Mouse (Mus musculus) G1E (cell line): ENCODE measurements at regions not wholly inside any gene's neighbourhood (a gene's known extent, or its start where the extent isn't known, plus 50 kb on each side); places are given as distances from the start of the nearest gene placed in this dataset.

Experiments
- ATAC-seq: 2 replicates; pipeline ENCODE4 v1.8.0; 2016; ENCODE audit warnings: mild to moderate bottlenecking; ENCODE audit not compliant: insufficient number of reproducible peaks, poor library complexity, low FRiP score, severe bottlenecking; ENCODE audit errors: extremely low read depth
- DNase-seq: peaks from one replicate; pipeline ENCODE4 v3.0.0; 2012; ENCODE audit warnings: low spot score
- H3K27me3 ChIP-seq: 2 replicates; pipeline ENCODE4 v1.6.1; 2012; ENCODE audit warnings: mild to moderate bottlenecking, low read length, inconsistent platforms; ENCODE audit not compliant: insufficient read depth
- H3K36me3 ChIP-seq: replicated peaks from 2 replicates; pipeline ENCODE3; 2012; ENCODE audit warnings: mild to moderate bottlenecking, inconsistent platforms
- H3K4me1 ChIP-seq: 2 replicates; pipeline ENCODE4 v1.6.1; 2012; ENCODE audit warnings: low read depth, low read length, inconsistent platforms, mixed read lengths; ENCODE audit not compliant: insufficient read depth
- H3K4me3 ChIP-seq: 2 replicates; pipeline ENCODE4 v1.5.1; 2012; ENCODE audit warnings: low read depth, mild to moderate bottlenecking, inconsistent platforms, low read length, moderate library complexity, mixed read lengths
- H3K9me3 ChIP-seq: replicated peaks from 2 replicates; pipeline ENCODE4 v1.6.1; 2012; ENCODE audit warnings: inconsistent platforms
- CTCF ChIP-seq: IDR thresholded peaks from 2 replicates; pipeline ENCODE4 v1.5.1; 2012; ENCODE audit warnings: low read depth, low read length, inconsistent platforms, mixed read lengths
- GATA1 ChIP-seq: IDR thresholded peaks from 2 replicates; pipeline ENCODE4 v1.6.1; 2012; ENCODE audit warnings: borderline replicate concordance, low read length, inconsistent platforms, mixed read lengths
- GATA2 ChIP-seq: IDR thresholded peaks from 2 replicates; pipeline ENCODE4 v1.6.1; 2012; ENCODE audit warnings: low read depth, low read length, inconsistent platforms, borderline replicate concordance
- POLR2AphosphoS5 ChIP-seq: IDR thresholded peaks from 2 replicates; pipeline ENCODE4 v1.6.1; 2012; ENCODE audit warnings: low read depth, low read length, inconsistent platforms; ENCODE audit not compliant: insufficient replicate concordance
- TAL1 ChIP-seq: conservative IDR thresholded peaks from 2 replicates; pipeline ENCODE4 v1.6.1; 2012; ENCODE audit warnings: low read depth, low read length, inconsistent platforms, mixed read lengths

DNA sequence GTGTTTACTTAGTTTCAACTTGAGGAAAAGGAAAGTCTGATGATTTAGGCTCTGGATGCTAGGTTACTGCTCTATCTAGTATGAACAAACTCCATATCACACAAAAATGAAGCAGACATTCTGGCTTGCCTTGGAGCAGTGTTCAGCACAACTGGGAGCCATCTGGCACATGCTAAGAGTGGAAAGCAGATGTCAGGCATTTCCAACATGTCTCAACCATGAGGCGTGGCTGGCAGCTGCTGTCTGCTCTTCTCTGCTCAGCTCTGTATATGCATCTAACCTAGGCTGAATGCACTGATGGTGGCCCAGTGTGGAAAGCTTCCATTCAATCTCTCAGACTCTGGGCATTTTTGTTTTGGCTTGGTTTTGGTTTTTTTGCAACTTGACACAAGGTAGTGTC is 493.0 kb upstream of the Hs6st1 start:
- TF ChIP-seq CTCF (no peak), GATA1 (no peak), TAL1 (no peak), POLR2AphosphoS5 (no peak), GATA2 (no peak)

DNA sequence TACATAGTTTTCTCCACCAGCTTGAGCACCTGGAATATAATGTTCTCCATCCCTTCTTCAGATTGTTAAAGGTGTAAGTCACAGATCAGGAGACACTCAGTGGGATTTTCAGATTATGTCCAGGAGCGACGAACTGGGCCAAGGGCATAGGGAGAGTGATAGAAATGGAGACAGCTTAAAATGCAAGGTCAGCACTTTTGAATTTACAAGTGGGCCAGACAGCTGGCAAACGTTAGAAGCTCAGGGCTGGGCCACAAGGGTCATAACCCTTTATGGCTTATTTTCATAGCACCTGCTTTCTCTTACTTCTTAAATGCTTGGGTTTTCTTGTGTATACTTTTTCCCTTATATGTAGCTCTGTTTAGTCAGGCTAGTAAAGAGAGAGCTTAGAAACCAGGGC is 488.8 kb upstream of the Hs6st1 start:
- DNase-seq (no peak), ATAC-seq (no peak)
- H3K9me3 ChIP-seq: no peaks in the 10 kb centered on the region

More for the DNA sequence above, 493.0 kb upstream of the Hs6st1 start:
- no peak overlapping the region for H3K4me3 ChIP-seq
- no peaks in the 10 kb centered on the region for H3K36me3 ChIP-seq
- H3K9me3 ChIP-seq: no peaks in the 10 kb centered on the region
- peaks cover 9% of the 10 kb centered on the region; the same call in 1 of the 2 replicates for H3K27me3 ChIP-seq
- no peaks in the 10 kb centered on the region for H3K4me1 ChIP-seq
- no peak for ATAC-seq
- no peak for DNase-seq

GRCm38 (mm10) chr1:35579992-35580391 is 488.2 kb upstream of the Hs6st1 start:
- Histone ChIP-seq H3K4me3 (no peak overlapping the region), H3K27me3 (peaks cover 3% of the 10 kb centered on the region; the same call in 1 of the 2 replicates), H3K9me3 (no peaks in the 10 kb centered on the region), H3K36me3 (no peaks in the 10 kb centered on the region), H3K4me1 (no peaks in the 10 kb centered on the region)
- DNase-seq: no peak
- no peak for ATAC-seq
- TF ChIP-seq POLR2AphosphoS5: no peak
- TF ChIP-seq GATA2: no peak
- no peak for TF ChIP-seq TAL1
- TF ChIP-seq CTCF: no peak
- no peak for TF ChIP-seq GATA1

More for the DNA sequence above, 488.8 kb upstream of the Hs6st1 start:
- no peaks in the 10 kb centered on the region for H3K36me3 ChIP-seq
- TF ChIP-seq GATA1: no peak
- no peak for TF ChIP-seq CTCF
- TF ChIP-seq POLR2AphosphoS5: no peak
- no peak for TF ChIP-seq TAL1
- TF ChIP-seq GATA2: no peak
- no peak overlapping the region for H3K4me3 ChIP-seq
- H3K4me1 ChIP-seq: no peaks in the 10 kb centered on the region
- H3K27me3 ChIP-seq: peaks cover 3% of the 10 kb centered on the region; the same call in 1 of the 2 replicates

GRCm38 (mm10) chr1:35580474-35580873 is 487.7 kb upstream of the Hs6st1 start:
- H3K9me3 ChIP-seq: no peaks in the 10 kb centered on the region
- H3K4me3 ChIP-seq: no peak overlapping the region
- no peaks in the 10 kb centered on the region for H3K4me1 ChIP-seq
- H3K36me3 ChIP-seq: no peaks in the 10 kb centered on the region
- peaks cover 2% of the 10 kb centered on the region; the same call in 1 of the 2 replicates for H3K27me3 ChIP-seq
- no peak for DNase-seq
- TF ChIP-seq GATA1 (no peak), GATA2 (no peak), TAL1 (no peak), CTCF (no peak), POLR2AphosphoS5 (no peak)
- ATAC-seq: no peak

GRCm38 (mm10) chr1:35587900-35588299 is 480.3 kb upstream of the Hs6st1 start:
- H3K4me1 ChIP-seq: no peaks in the 10 kb centered on the region; the same call in 1 of the 2 replicates
- no peak for TF ChIP-seq POLR2AphosphoS5
- TF ChIP-seq GATA2: no peak
- TF ChIP-seq CTCF: no peak
- TF ChIP-seq TAL1: no peak
- no peak for TF ChIP-seq GATA1
- H3K36me3 ChIP-seq: no peaks in the 10 kb centered on the region
- H3K4me3 ChIP-seq: no peak overlapping the region
- H3K27me3 ChIP-seq: no peaks in the 10 kb centered on the region
- no peaks in the 10 kb centered on the region for H3K9me3 ChIP-seq
- no peak for DNase-seq
- no peak for ATAC-seq

- Histone ChIP-seq H3K4me1 (no peaks in the 10 kb centered on the region; the same call in 1 of the 2 replicates), H3K9me3 (no peaks in the 10 kb centered on the region), H3K27me3 (no peaks in the 10 kb centered on the region), H3K4me3 (no peak overlapping the region), H3K36me3 (no peaks in the 10 kb centered on the region)
- TF ChIP-seq GATA2: no peak
- no peak for TF ChIP-seq TAL1
- no peak for TF ChIP-seq GATA1
- no peak for TF ChIP-seq POLR2AphosphoS5
- no peak for TF ChIP-seq CTCF
- ATAC-seq (no peak), DNase-seq (no peak)
Observed at GRCm38 (mm10) chr1:35588939-35589338, 479.3 kb upstream of the Hs6st1 start.

DNA sequence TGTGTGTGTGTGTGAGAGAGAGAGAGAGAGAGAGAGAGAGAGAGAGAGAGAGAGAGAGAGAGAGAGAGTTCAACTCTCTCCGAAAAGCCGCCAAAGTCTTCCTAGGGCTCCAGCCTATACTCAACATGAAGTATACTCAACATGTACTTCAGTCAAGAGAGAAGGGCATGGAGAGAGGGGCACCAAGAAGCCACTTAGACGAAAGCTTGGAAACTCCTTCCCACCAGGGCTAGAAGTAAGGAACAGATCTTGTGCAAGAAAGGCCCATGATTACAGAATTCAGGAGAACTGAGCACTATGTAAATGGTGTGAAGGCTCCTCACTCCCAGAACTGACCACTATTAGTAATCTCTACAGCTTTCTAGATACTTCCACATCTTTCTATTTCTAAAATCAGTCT is 467.4 kb upstream of the Hs6st1 start:
- H3K36me3 ChIP-seq: no peaks in the 10 kb centered on the region
- ATAC-seq (no peak), DNase-seq (no peak)
- no peak overlapping the region for H3K4me3 ChIP-seq
- no peaks in the 10 kb centered on the region for H3K9me3 ChIP-seq
- no peak for TF ChIP-seq POLR2AphosphoS5
- no peaks in the 10 kb centered on the region for H3K4me1 ChIP-seq
- no peaks in the 10 kb centered on the region for H3K27me3 ChIP-seq
